Mouse (Mus musculus) urinary bladder, adult 2 months (tissue): ENCODE measurements around the gene Bmp5. TPM values are rescaled to one million over a fixed set of nuclear protein-coding genes. Genes with fewer than 3 reads are reported as not detected.

Experiments used
- polyA plus RNA-seq: library from polyadenylated mRNA; depleted of rRNA; stranded (reverse); fragments of >200 nt; gene quantifications from 2 replicates; pipeline ENCODE4 v1.2.3, GENCODE M21; 2012; rRNA removed

Gene Bmp5
- polyA plus RNA-seq, 1 experiment, result 39.4 TPM

Other genes starting within 250 kb of the Bmp5 start
- 73.0 and 73.1 TPM in 2 replicates for gene Tmod3, start 215.7 kb upstream of the Bmp5 start, polyA plus RNA-seq
- 5.0 and 7.0 TPM in 2 replicates for gene Tmod2, start 164.0 kb upstream of the Bmp5 start, polyA plus RNA-seq
- 42.3 and 48.9 TPM in 2 replicates for gene Lysmd2, start 149.6 kb upstream of the Bmp5 start, polyA plus RNA-seq
- 0.85 and 0.91 TPM in 2 replicates for gene Scg3, start 91.3 kb upstream of the Bmp5 start, polyA plus RNA-seq
- 1.8 and 2.0 TPM in 2 replicates for gene Hmgcll1, start 239.5 kb downstream of the Bmp5 start, polyA plus RNA-seq